In genomic region chr1:175028716-175029204, GRCm38 (mm10) we compare ENCODE assay signal across 11 mouse cellular contexts.
DNase-seq lines count a peak whose midpoint lies in the region; ATAC-seq and TF ChIP-seq lines count a peak whose summit lies in the region.
"Had no signal": no experiment of that assay in that cellular context is flagged by ENCODE, and none has a peak within 500 bp of the region (broad histone marks: within the 10 kb centered on the region; RNA-seq: fewer than 3 reads in every experiment).

No protein-coding gene starts in this region.

- no peak overlapping the region for H3K27ac ChIP-seq in cerebellum, adult 2 months (ENCODE audit: insufficient read depth, low read length)
- peak overlapping the region; percentile 13; the same call in 1 of the 2 replicates for H3K27ac ChIP-seq in ES-Bruce4 (ENCODE audit: insufficient read depth, low read length)
- no peak overlapping the region for H3K27ac ChIP-seq in forebrain, embryonic 13.5 days
- H3K27ac ChIP-seq in midbrain, embryonic 11.5 days (ENCODE audit: low read depth, low read length) = no peak overlapping the region
- no peak overlapping the region for H3K27ac ChIP-seq in layer of hippocampus, adult 2 months
- H3K27ac ChIP-seq: heart, embryonic 15.5 days had no signal

- H3K36me3 ChIP-seq in ES-Bruce4 (ENCODE audit: control insufficient read depth, insufficient read depth, low read length, poor library complexity, severe bottlenecking) = no peaks in the 10 kb centered on the region
- no peaks in the 10 kb centered on the region for H3K36me3 ChIP-seq in forebrain, embryonic 13.5 days (ENCODE audit: poor library complexity, severe bottlenecking)
- no peaks in the 10 kb centered on the region for H3K36me3 ChIP-seq in midbrain, embryonic 11.5 days (ENCODE audit: control insufficient read depth, insufficient read depth, low read length)
- H3K36me3 ChIP-seq: heart, embryonic 15.5 days had no signal

- peak; percentile 19 to 25 for DNase-seq in cerebellum, adult 2 months
- DNase-seq in cerebellum, postnatal 36 days = no peak
- peak; percentile 80 for DNase-seq in midbrain, embryonic 11.5 days (ENCODE audit: low spot score, missing footprints)
- no peak for DNase-seq in layer of hippocampus, adult 2 months (ENCODE audit: low spot score in 2 of 2)
- no peak for DNase-seq in heart, adult 8-10 months (ENCODE audit: low spot score)
- DNase-seq in adipocyte (ENCODE audit: low spot score) = no peak
- DNase-seq: lung, postnatal 36 days; thymus, postnatal 25 days had no signal

- TF ChIP-seq CTCF in cerebellum, adult 2 months (IDR thresholded peaks at IDR 0.05; ENCODE audit: borderline replicate concordance, insufficient read depth, low read depth, low read length) = no peak
- TF ChIP-seq CTCF in ES-Bruce4 (IDR thresholded peaks at IDR 0.05; ENCODE audit: low read depth, low read length) = no peak
- TF ChIP-seq CTCF in layer of hippocampus, adult 2 months (conservative IDR thresholded peaks at IDR 0.05) = no peak; the same call in 1 of the 2 replicates

- no peaks in the 10 kb centered on the region for H3K9me3 ChIP-seq in ES-Bruce4 (replicated peaks; ENCODE audit: control insufficient read depth, insufficient read depth, low read length, poor library complexity, severe bottlenecking)
- no peaks in the 10 kb centered on the region for H3K9me3 ChIP-seq in forebrain, embryonic 13.5 days (replicated peaks)
- H3K9me3 ChIP-seq in midbrain, embryonic 11.5 days (ENCODE audit: control insufficient read depth, low read length) = no peaks in the 10 kb centered on the region
- H3K9me3 ChIP-seq: heart, embryonic 15.5 days had no signal

- H3K9ac ChIP-seq in ES-Bruce4 (ENCODE audit: low read depth, poor library complexity, severe bottlenecking) = no peak overlapping the region
- no peak overlapping the region for H3K9ac ChIP-seq in forebrain, embryonic 13.5 days
- no peak overlapping the region for H3K9ac ChIP-seq in midbrain, embryonic 11.5 days (ENCODE audit: low read length)
- H3K9ac ChIP-seq: heart, embryonic 15.5 days had no signal

- no peaks in the 10 kb centered on the region for H3K27me3 ChIP-seq in cerebellum, adult 2 months (ENCODE audit: control insufficient read depth, insufficient read depth, low read length)
- no peaks in the 10 kb centered on the region; the same call in 1 of the 2 replicates for H3K27me3 ChIP-seq in ES-Bruce4 (ENCODE audit: control insufficient read depth, insufficient read depth, low read length, poor library complexity, severe bottlenecking)
- H3K27me3 ChIP-seq in forebrain, embryonic 13.5 days = no peaks in the 10 kb centered on the region
- no peaks in the 10 kb centered on the region for H3K27me3 ChIP-seq in midbrain, embryonic 11.5 days (ENCODE audit: control insufficient read depth, insufficient read depth, low read length)
- H3K27me3 ChIP-seq: heart, embryonic 15.5 days had no signal

- WGBS in cerebellum, adult 2 months = 19% methylated on average over 9 of the region's 9 CpGs
- 20% methylated on average over 9 of the region's 9 CpGs for WGBS in forebrain, embryonic 13.5 days
- 28% methylated on average over 9 of the region's 9 CpGs for WGBS in midbrain, embryonic 11.5 days

- TF ChIP-seq EP300 in ES-Bruce4 (IDR thresholded peaks at IDR 0.05; ENCODE audit: insufficient read depth, low read depth, low read length) = peak; percentile 85

- H3K4me2 ChIP-seq in forebrain, embryonic 13.5 days = no peak overlapping the region
- no peak overlapping the region for H3K4me2 ChIP-seq in midbrain, embryonic 11.5 days
- H3K4me2 ChIP-seq: heart, embryonic 15.5 days had no signal

- TF ChIP-seq POLR2A in cerebellum, adult 2 months (IDR thresholded peaks at IDR 0.05; ENCODE audit: borderline replicate concordance, insufficient read depth, low read length) = no peak
- TF ChIP-seq POLR2A in ES-Bruce4 (IDR thresholded peaks at IDR 0.05; ENCODE audit: insufficient read depth, low read length) = no peak

- H3K4me3 ChIP-seq in cerebellum, adult 2 months (replicated peaks; ENCODE audit: insufficient read depth, low read depth, low read length) = no peak overlapping the region
- peak overlapping the region; percentile 1; the same call in 1 of the 2 replicates for H3K4me3 ChIP-seq in ES-Bruce4 (ENCODE audit: low read depth, low read length)
- no peak overlapping the region for H3K4me3 ChIP-seq in forebrain, embryonic 13.5 days
- no peak overlapping the region for H3K4me3 ChIP-seq in midbrain, embryonic 11.5 days (ENCODE audit: low read depth, low read length)
- no peak overlapping the region for H3K4me3 ChIP-seq in layer of hippocampus, adult 2 months
- H3K4me3 ChIP-seq: heart, embryonic 15.5 days had no signal

- peak; percentile 41; the same call in 1 of the 2 replicates for ATAC-seq in forebrain, embryonic 13.5 days
- peak; percentile 66; the same call in 1 of the 2 replicates for ATAC-seq in midbrain, embryonic 11.5 days (ENCODE audit: low FRiP score)

- peaks cover 4% of the 10 kb centered on the region for H3K4me1 ChIP-seq in cerebellum, adult 2 months (ENCODE audit: control insufficient read depth, insufficient read depth, low read length)
- H3K4me1 ChIP-seq in ES-Bruce4 (ENCODE audit: control insufficient read depth, insufficient read depth, low read length) = peaks cover 3% of the 10 kb centered on the region
- H3K4me1 ChIP-seq in forebrain, embryonic 13.5 days = peaks cover 7% of the 10 kb centered on the region; the same call in 1 of the 2 replicates
- H3K4me1 ChIP-seq in midbrain, embryonic 11.5 days (ENCODE audit: control insufficient read depth, insufficient read depth, low read length) = peaks cover 3% of the 10 kb centered on the region; the same call in 1 of the 2 replicates

Comparison
In these comparisons a context has a peak if more than half of its experiments do, and no peak if none do; other contexts are left out.
1. DNase-seq: peak in cerebellum, adult 2 months (2 of 2) and midbrain, embryonic 11.5 days (single experiment); none in cerebellum, postnatal 36 days (0 of 2), layer of hippocampus, adult 2 months (0 of 2), heart, adult 8-10 months (single experiment) and adipocyte (single experiment).